Mouse (Mus musculus): ENCODE results near the gene Eif3i. TPM values are rescaled to one million over a fixed set of nuclear protein-coding genes. Genes with fewer than 3 reads are reported as not detected.

Eif3i gene
- polyA plus RNA-seq, 1 experiment from 2014 or later = 125 TPM

- Histone ChIP-seq H3K4me2 (ENCODE audit: low read depth, low read length) (peak overlapping the region; percentile 72), H3K4me1 (ENCODE audit: insufficient read depth) (peaks cover 23% of the 10 kb centered on the region), H3K27me3 (ENCODE audit: insufficient read depth, low read length) (no peaks in the 10 kb centered on the region), H3K9ac (replicated peaks) (peak overlapping the region; percentile 63), H3K4me3 (ENCODE audit: low read depth, low read length) (peak overlapping the region; percentile 53), H3K9me3 (ENCODE audit: low read length) (no peaks in the 10 kb centered on the region), H3K36me3 (replicated peaks; ENCODE audit: insufficient read depth, low read length) (no peaks in the 10 kb centered on the region), H3K27ac (ENCODE audit: low read depth) (peak overlapping the region; percentile 41)
- TF ChIP-seq EP300 (IDR thresholded peaks at IDR 0.05; ENCODE audit: low read depth) (no peak), CTCF (IDR thresholded peaks at IDR 0.05; ENCODE audit: low read depth) (no peak)
- DNase-seq (peak; percentile 25), ATAC-seq (no peak)
- WGBS (ENCODE audit: insufficient replicate concordance) = 62% methylated on average over 1 of the region's 1 CpGs
Measured at GRCm38 (mm10) chr4:129584370-129584769, 16.1 kb downstream of the Eif3i start.

GRCm38 (mm10) chr4:129582251-129582650, 18.2 kb downstream of the Eif3i start:
- TF ChIP-seq EP300 (IDR thresholded peaks at IDR 0.05; ENCODE audit: low read depth) = no peak
- peak; percentile 20; the same call in 1 of the 2 replicates for TF ChIP-seq CTCF (IDR thresholded peaks at IDR 0.05; ENCODE audit: low read depth)
- no peak overlapping the region for H3K4me2 ChIP-seq (ENCODE audit: low read depth, low read length)
- ATAC-seq (no peak), DNase-seq (no peak)
- no peak overlapping the region for H3K4me3 ChIP-seq (ENCODE audit: low read depth, low read length)
- H3K9ac ChIP-seq (replicated peaks) = no peak overlapping the region
- no peaks in the 10 kb centered on the region for H3K27me3 ChIP-seq (ENCODE audit: insufficient read depth, low read length)
- no peaks in the 10 kb centered on the region for H3K36me3 ChIP-seq (replicated peaks; ENCODE audit: insufficient read depth, low read length)
- WGBS (ENCODE audit: insufficient replicate concordance) = 76% methylated on average over 1 of the region's 1 CpGs
- H3K4me1 ChIP-seq (ENCODE audit: insufficient read depth) = peaks cover 12% of the 10 kb centered on the region
- H3K9me3 ChIP-seq (ENCODE audit: low read length) = no peaks in the 10 kb centered on the region
- no peak overlapping the region for H3K27ac ChIP-seq (ENCODE audit: low read depth)

- Histone ChIP-seq H3K4me3 (ENCODE audit: low read depth, low read length) (no peak overlapping the region), H3K4me1 (ENCODE audit: insufficient read depth) (peaks cover 9% of the 10 kb centered on the region), H3K27ac (ENCODE audit: low read depth) (no peak overlapping the region), H3K27me3 (ENCODE audit: insufficient read depth, low read length) (no peaks in the 10 kb centered on the region), H3K4me2 (ENCODE audit: low read depth, low read length) (no peak overlapping the region), H3K36me3 (replicated peaks; ENCODE audit: insufficient read depth, low read length) (no peaks in the 10 kb centered on the region), H3K9me3 (ENCODE audit: low read length) (no peaks in the 10 kb centered on the region), H3K9ac (replicated peaks) (no peak overlapping the region)
- no peak for DNase-seq
- TF ChIP-seq CTCF (IDR thresholded peaks at IDR 0.05; ENCODE audit: low read depth) (no peak), EP300 (IDR thresholded peaks at IDR 0.05; ENCODE audit: low read depth) (no peak)
- no peak for ATAC-seq
- 59% methylated on average over 7 of the region's 7 CpGs for WGBS (ENCODE audit: insufficient replicate concordance)
Measured at GRCm38 (mm10) chr4:129580347-129580746, 20.1 kb downstream of the Eif3i start.

- Histone ChIP-seq H3K36me3 (replicated peaks; ENCODE audit: insufficient read depth, low read length) (no peaks in the 10 kb centered on the region), H3K4me1 (ENCODE audit: insufficient read depth) (peaks cover 3% of the 10 kb centered on the region; the same call in 1 of the 2 replicates), H3K9me3 (ENCODE audit: low read length) (no peaks in the 10 kb centered on the region), H3K27me3 (ENCODE audit: insufficient read depth, low read length) (no peaks in the 10 kb centered on the region), H3K4me2 (ENCODE audit: low read depth, low read length) (0 out of 2 replicates have a peak within 1 kb of the TSS, but pooled peaks have one; percentile 0), H3K4me3 (ENCODE audit: low read depth, low read length) (no peak within 1 kb of the TSS; the same call in 1 of the 2 replicates), H3K27ac (ENCODE audit: low read depth) (peak within 1 kb of the TSS; percentile 53; the same call in 1 of the 2 replicates), H3K9ac (replicated peaks) (no peak within 1 kb of the TSS)
- no peak for DNase-seq
- peak; percentile 22; the same call in 1 of the 2 replicates for ATAC-seq
- TF ChIP-seq CTCF (IDR thresholded peaks at IDR 0.05; ENCODE audit: low read depth) (no peak), EP300 (IDR thresholded peaks at IDR 0.05; ENCODE audit: low read depth) (no peak)
- WGBS (ENCODE audit: insufficient replicate concordance) = 63% methylated on average over 5 of the region's 5 CpGs
Measured at GRCm38 (mm10) chr4:129578466-129578865, 22.0 kb downstream of the Eif3i start, which contains the start of gene Fam167b. Gene Fam167b (minus strand): TSS chr4:129578549.

GRCm38 (mm10) chr4:129577688-129578087, 22.8 kb downstream of the Eif3i start:
- H3K27ac ChIP-seq (ENCODE audit: low read depth) = no peak overlapping the region; the same call in 1 of the 2 replicates
- H3K4me2 ChIP-seq (ENCODE audit: low read depth, low read length) = no peak overlapping the region
- no peak overlapping the region; the same call in 1 of the 2 replicates for H3K4me3 ChIP-seq (ENCODE audit: low read depth, low read length)
- H3K9ac ChIP-seq (replicated peaks) = no peak overlapping the region
- H3K9me3 ChIP-seq (ENCODE audit: low read length) = no peaks in the 10 kb centered on the region
- WGBS (ENCODE audit: insufficient replicate concordance) = 75% methylated on average over 7 of the region's 7 CpGs
- H3K4me1 ChIP-seq (ENCODE audit: insufficient read depth) = peaks cover 3% of the 10 kb centered on the region; the same call in 1 of the 2 replicates
- H3K36me3 ChIP-seq (replicated peaks; ENCODE audit: insufficient read depth, low read length) = no peaks in the 10 kb centered on the region
- no peak for DNase-seq
- ATAC-seq = no peak
- TF ChIP-seq EP300 (IDR thresholded peaks at IDR 0.05; ENCODE audit: low read depth) (no peak), CTCF (IDR thresholded peaks at IDR 0.05; ENCODE audit: low read depth) (no peak)
- H3K27me3 ChIP-seq (ENCODE audit: insufficient read depth, low read length) = no peaks in the 10 kb centered on the region

GRCm38 (mm10) chr4:129576863-129577491, 23.5 kb downstream of the Eif3i start:
- peak overlapping the region; percentile 36 for H3K4me2 ChIP-seq (ENCODE audit: low read depth, low read length)
- no peaks in the 10 kb centered on the region for H3K9me3 ChIP-seq (ENCODE audit: low read length)
- WGBS (ENCODE audit: insufficient replicate concordance) = 28% methylated on average over 21 of the region's 21 CpGs
- no peaks in the 10 kb centered on the region for H3K36me3 ChIP-seq (replicated peaks; ENCODE audit: insufficient read depth, low read length)
- peak overlapping the region; percentile 13; the same call in 1 of the 2 replicates for H3K4me3 ChIP-seq (ENCODE audit: low read depth, low read length)
- ATAC-seq (peak; percentile 43; the same call in 1 of the 2 replicates), DNase-seq (peak; percentile 78)
- no peaks in the 10 kb centered on the region for H3K27me3 ChIP-seq (ENCODE audit: insufficient read depth, low read length)
- TF ChIP-seq CTCF (IDR thresholded peaks at IDR 0.05; ENCODE audit: low read depth) (peak; percentile 76), EP300 (IDR thresholded peaks at IDR 0.05; ENCODE audit: low read depth) (no peak)
- peak overlapping the region; percentile 36; the same call in 1 of the 2 replicates for H3K9ac ChIP-seq (replicated peaks)
- H3K4me1 ChIP-seq (ENCODE audit: insufficient read depth) = peaks cover 3% of the 10 kb centered on the region; the same call in 1 of the 2 replicates
- H3K27ac ChIP-seq (ENCODE audit: low read depth) = no peak overlapping the region

All from liver, postnatal 0 days (tissue).